Mouse (Mus musculus) lung, adult 2 months (tissue): ENCODE data around the gene Satb2.

ENCODE experiments used
- CTCF ChIP-seq: fragments of 200-500 bp; IDR thresholded peaks from 2 replicates; pipeline ENCODE4 v1.5.1; 2011; ENCODE audit warnings: mild to moderate bottlenecking, low read length, control low read depth; ENCODE audit not compliant: insufficient read depth
- POLR2A ChIP-seq: fragments of 200-500 bp; IDR thresholded peaks from 2 replicates; pipeline ENCODE4 v1.6.1; 2011; ENCODE audit warnings: low read depth, mild to moderate bottlenecking, control low read depth, low read length, borderline replicate concordance; ENCODE audit errors: extremely low read depth

- TF ChIP-seq CTCF: no peak
- TF ChIP-seq POLR2A: no peak
Measured at GRCm38 (mm10) chr1:56965879-56966579, 12.4 kb downstream of the Satb2 start.
